Mouse (Mus musculus) heart, adult 2 months (tissue): ENCODE measurements around the gene U2af2. TPM values are rescaled to one million over a fixed set of nuclear protein-coding genes. Genes with fewer than 3 reads are reported as not detected.

ENCODE experiments used
- DNase-seq, 2 experiments: peaks; one replicate each; pipeline ENCODE4 v3.0.0; 2021
- H3K27ac ChIP-seq: fragments of 200-600 bp; 2 replicates; pipeline ENCODE4 v1.8.1; 2022
- H3K27me3 ChIP-seq: fragments of 200-500 bp; 2 replicates; pipeline ENCODE4 v1.6.1; 2012; ENCODE audit warnings: mild to moderate bottlenecking, low read length, inconsistent platforms, mixed read lengths; ENCODE audit not compliant: control insufficient read depth, insufficient read depth
- H3K36me3 ChIP-seq: fragments of 200-500 bp; 2 replicates; pipeline ENCODE4 v1.6.1; 2012; ENCODE audit warnings: low read length, inconsistent platforms; ENCODE audit not compliant: control insufficient read depth, insufficient read depth
- H3K4me1 ChIP-seq: fragments of 200-500 bp; 2 replicates; pipeline ENCODE4 v1.6.1; 2011; ENCODE audit warnings: low read length; ENCODE audit not compliant: control insufficient read depth, insufficient read depth
- H3K4me3 ChIP-seq: fragments of 200-600 bp; 2 replicates; pipeline ENCODE4 v1.8.1; 2022
- H3K79me2 ChIP-seq: fragments of 200-500 bp; replicated peaks from 2 replicates; pipeline ENCODE4 v1.6.1; 2012; ENCODE audit warnings: mild to moderate bottlenecking, inconsistent platforms, low read length, moderate library complexity, mixed read lengths; ENCODE audit not compliant: control insufficient read depth, insufficient read depth
- H3K9ac ChIP-seq: fragments of 200-500 bp; 2 replicates; pipeline ENCODE4 v1.6.1; 2012; ENCODE audit warnings: low read depth, mild to moderate bottlenecking, control low read depth, inconsistent platforms, low read length, mixed read lengths
- CTCF ChIP-seq: fragments of 200-600 bp; IDR thresholded peaks from 2 replicates; pipeline ENCODE4 v1.8.1; 2022; ENCODE audit warnings: antibody characterized with exemption, mild to moderate bottlenecking, moderate library complexity
- EP300 ChIP-seq: fragments of 200-500 bp; IDR thresholded peaks from 2 replicates; pipeline ENCODE4 v1.6.1; 2011; ENCODE audit warnings: low read depth, low read length, control low read depth; ENCODE audit not compliant: insufficient read depth
- POLR2A ChIP-seq: fragments of 200-500 bp; IDR thresholded peaks from 2 replicates; pipeline ENCODE4 v1.6.1; 2011; ENCODE audit warnings: mild to moderate bottlenecking, low read depth, low read length, control low read depth; ENCODE audit not compliant: insufficient read depth
- WGBS: fragments of 180-500 bp; shearing (Covaris S2); methylation state at CpG from one replicate; pipeline ENCODE4 v1.1.7; 2018; 5-methylcytosine and 5-hydroxymethylcytosine counted together
- intact Hi-C: fragments of 180-260 bp; cut with DNase I; formaldehyde crosslinking; loops from one replicate; pipeline ENCODE4 v1.15.1; 2025
- polyA plus RNA-seq: library from polyadenylated mRNA; depleted of rRNA; stranded (reverse); fragments of >200 nt; gene quantifications from 2 replicates; pipeline ENCODE4 v1.2.3, GENCODE M21; 2012
- total RNA-seq, 2 experiments: library from RNA; stranded (reverse); gene quantifications; 2 replicates each; pipeline ENCODE4 v1.2.3; 2021

U2af2 gene
- total and polyA plus RNA-seq, 3 experiments, result 65.6 to 84.4 (median 68.5) TPM

GRCm38 (mm10) chr7:5038109-5038732 is 23.7 kb upstream of the U2af2 start, which contains the start of gene Zfp784:
TSS of gene Zfp784 (minus strand) at chr7:5038446.
- Histone ChIP-seq H3K27me3 (no peaks in the 10 kb centered on the region), H3K79me2 (no peaks in the 10 kb centered on the region), H3K27ac (peak within 1 kb of the TSS; percentile 98), H3K4me3 (peak within 1 kb of the TSS; percentile 98), H3K4me1 (no peaks in the 10 kb centered on the region; the same call in 1 of the 2 replicates), H3K9ac (peak within 1 kb of the TSS; percentile 91), H3K36me3 (no peaks in the 10 kb centered on the region; the same call in 1 of the 2 replicates)
- TF ChIP-seq EP300 (0 out of 2 replicates have a peak, but pooled peaks have one; percentile 12), POLR2A (peak; percentile 81), CTCF (peak; percentile 3; the same call in 1 of the 2 replicates)
- WGBS, result under 1% methylated on average over 48 of the region's 48 CpGs
- intact Hi-C loops, result loop anchor here (2.0 kb wide), 1 partner anchor 17 kb away; the partner anchor contains the start of genes Ccdc106 and Zfp865
- DNase-seq, result peak; percentile 96 to 97

DNA sequence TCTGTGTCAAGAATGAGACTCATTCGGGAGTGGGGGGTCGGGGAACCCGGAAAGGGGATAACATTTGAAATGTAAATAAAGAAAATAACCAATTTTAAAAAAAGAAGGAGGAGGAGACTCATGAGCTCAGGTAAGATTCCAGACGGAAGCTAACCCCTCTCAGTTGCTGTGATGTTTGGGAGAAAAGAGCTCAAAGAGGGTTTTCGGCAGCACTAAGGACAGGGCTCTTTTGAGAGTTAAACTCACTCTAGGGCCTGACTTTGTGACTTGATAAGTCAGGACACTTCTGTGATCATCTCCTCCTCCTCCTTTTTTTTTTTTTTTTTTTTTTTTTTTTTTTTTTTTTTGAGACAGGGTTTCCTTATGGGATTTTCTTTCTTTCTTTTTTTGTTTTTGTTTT is 23.0 kb upstream of the U2af2 start:
- Histone ChIP-seq H3K4me3 (peak overlapping the region; percentile 98), H3K4me1 (no peaks in the 10 kb centered on the region; the same call in 1 of the 2 replicates), H3K27me3 (no peaks in the 10 kb centered on the region), H3K9ac (no peak overlapping the region), H3K79me2 (no peaks in the 10 kb centered on the region), H3K36me3 (no peaks in the 10 kb centered on the region; the same call in 1 of the 2 replicates), H3K27ac (peak overlapping the region; percentile 98)
- no peak for DNase-seq
- intact Hi-C loops, result loop anchor here (2.0 kb wide), 1 partner anchor 18 kb away; the partner anchor contains the start of genes Ccdc106 and Zfp865
- TF ChIP-seq CTCF (no peak), EP300 (no peak), POLR2A (no peak)
- WGBS, result 28% methylated on average over 5 of the region's 5 CpGs

- Histone ChIP-seq H3K27me3 (no peaks in the 10 kb centered on the region), H3K4me1 (no peaks in the 10 kb centered on the region), H3K36me3 (no peaks in the 10 kb centered on the region), H3K9ac (no peak overlapping the region), H3K79me2 (no peaks in the 10 kb centered on the region), H3K4me3 (no peak overlapping the region), H3K27ac (no peak overlapping the region)
- no peak for DNase-seq
- intact Hi-C loops, result no loop called here
- 60% methylated on average over 2 of the region's 2 CpGs for WGBS
- TF ChIP-seq CTCF, result no peak
- TF ChIP-seq POLR2A, result no peak
- TF ChIP-seq EP300, result no peak
These were observed 17.0 kb upstream of the U2af2 start for GRCm38 (mm10) chr7:5044981-5045380.

- H3K36me3 ChIP-seq, result no peaks in the 10 kb centered on the region
- H3K4me3 ChIP-seq, result no peak overlapping the region
- H3K79me2 ChIP-seq, result no peaks in the 10 kb centered on the region
- no peaks in the 10 kb centered on the region for H3K27me3 ChIP-seq
- 79% methylated on average over 2 of the region's 2 CpGs for WGBS
- no peak for TF ChIP-seq EP300
- no peak for TF ChIP-seq CTCF
- no peak for TF ChIP-seq POLR2A
- no peak overlapping the region for H3K27ac ChIP-seq
- no peak for DNase-seq
- no peak overlapping the region for H3K9ac ChIP-seq
- H3K4me1 ChIP-seq, result no peaks in the 10 kb centered on the region
- intact Hi-C loops, result no loop called here
These were observed 15.8 kb upstream of the U2af2 start for GRCm38 (mm10) chr7:5046112-5046511.

GRCm38 (mm10) chr7:5047313-5047712 is 14.6 kb upstream of the U2af2 start:
- Histone ChIP-seq H3K27ac (no peak overlapping the region), H3K27me3 (no peaks in the 10 kb centered on the region), H3K79me2 (no peaks in the 10 kb centered on the region), H3K4me3 (no peak overlapping the region), H3K9ac (no peak overlapping the region), H3K4me1 (no peaks in the 10 kb centered on the region), H3K36me3 (no peaks in the 10 kb centered on the region)
- intact Hi-C loops, result loop anchor here (1.0 kb wide), 2 partner anchors 47 to 104 kb away; no protein-coding TSS in a partner anchor
- 15% methylated on average over 2 of the region's 2 CpGs for WGBS
- peak in 1 of 2 experiments; percentile 24 for DNase-seq
- no peak for TF ChIP-seq EP300
- TF ChIP-seq CTCF, result peak; percentile 76
